Mouse (Mus musculus) gastrocnemius, adult 18-20 months (tissue): ENCODE results near the gene Actr1a. TPM values are rescaled to one million over a fixed set of nuclear protein-coding genes. Genes with fewer than 3 reads are reported as not detected.

ENCODE experiments used
- DNase-seq: peaks from one replicate; pipeline ENCODE4 v3.0.0; 2021; ENCODE audit warnings: low spot score
- total RNA-seq, 2 experiments: library from RNA; stranded (reverse); gene quantifications; 2 replicates each; pipeline ENCODE4 v1.2.3; 2021

Actr1a gene
- total RNA-seq, 2 experiments from 2014 or later: 51.8 to 57.1 TPM

DNA sequence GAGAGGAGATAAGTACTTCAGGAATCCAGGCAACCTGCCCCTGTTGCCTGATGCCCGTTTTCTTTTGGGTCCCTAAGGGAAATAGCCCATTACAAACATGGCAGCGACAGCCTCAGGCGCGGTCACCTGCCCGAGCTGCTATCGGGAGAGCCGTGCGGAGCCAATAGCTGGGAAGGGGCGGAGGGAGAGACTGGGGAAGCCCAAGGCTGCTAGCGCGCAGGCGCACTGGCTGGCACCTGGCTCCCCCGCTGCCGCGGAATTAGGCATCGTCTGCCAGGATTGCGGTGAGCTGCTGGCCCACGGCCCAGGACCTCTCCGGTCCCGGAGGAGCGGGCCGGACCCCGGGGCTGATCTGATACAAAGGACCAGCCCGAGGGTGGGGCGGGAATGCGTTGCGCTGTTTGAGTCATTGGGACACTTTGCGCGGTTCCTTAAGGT is 38.8 kb downstream of the Actr1a start:
- peak; percentile 79 for DNase-seq

DNA sequence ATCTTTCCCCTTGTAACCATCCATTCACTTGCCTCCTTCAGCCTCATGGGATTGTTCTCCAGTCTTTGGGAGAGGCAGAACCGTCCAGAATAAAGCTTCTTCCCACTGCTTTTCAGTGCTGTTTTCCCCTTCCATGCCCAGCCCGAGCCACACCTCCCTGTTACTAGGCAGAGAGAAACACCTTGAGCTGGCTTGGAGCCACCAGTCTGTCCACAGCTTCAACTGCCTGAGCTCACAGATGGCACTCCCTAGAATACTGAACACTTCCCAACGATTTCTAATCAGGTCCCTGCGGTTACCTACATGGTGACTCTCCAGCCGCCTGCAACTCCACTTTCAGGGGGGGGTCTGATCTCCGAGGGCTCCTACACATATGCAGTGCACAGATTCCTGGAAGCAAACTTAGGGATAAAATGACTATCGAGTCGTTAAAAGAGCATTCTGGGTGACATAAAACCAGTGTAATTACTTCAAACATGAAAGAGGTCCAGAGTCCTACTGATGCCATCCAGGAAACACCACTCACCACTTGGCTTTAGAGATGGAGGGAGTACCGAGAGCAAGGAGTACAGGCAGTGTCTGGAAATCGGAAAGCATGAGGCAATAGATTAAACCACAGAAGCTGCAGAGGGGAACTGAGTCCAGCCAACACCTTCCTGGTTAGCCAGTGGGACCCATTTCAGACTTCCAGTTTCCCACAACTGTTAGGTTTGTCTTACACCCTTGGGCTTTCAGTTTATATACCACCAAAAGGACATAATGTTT is 45.2 kb downstream of the Actr1a start, which contains the start of gene 2310034G01Rik:
2310034G01Rik (minus strand) TSS at position 135 of the 765 bp plus-strand sequence.
- DNase-seq: no peak

DNA sequence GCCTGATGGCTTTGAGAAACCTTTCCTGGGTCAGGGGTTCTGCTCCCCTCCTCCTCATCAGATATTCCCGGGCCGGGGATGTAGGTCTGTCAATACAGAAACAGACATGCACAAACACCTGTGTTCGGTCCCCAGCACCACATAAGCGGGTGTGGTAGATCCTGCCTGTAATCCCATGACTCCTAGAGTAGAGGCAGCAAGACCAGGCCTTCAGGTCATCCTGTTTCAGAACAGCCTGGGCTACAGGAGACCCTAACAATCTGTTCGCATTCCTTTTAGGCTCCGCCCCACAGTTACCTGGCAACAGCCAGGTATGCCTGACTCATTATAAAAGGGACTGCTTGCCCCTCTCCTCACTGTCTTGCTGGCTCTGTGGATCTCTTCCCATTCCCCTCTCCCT is 46.0 kb downstream of the Actr1a start:
- DNase-seq: no peak

DNA sequence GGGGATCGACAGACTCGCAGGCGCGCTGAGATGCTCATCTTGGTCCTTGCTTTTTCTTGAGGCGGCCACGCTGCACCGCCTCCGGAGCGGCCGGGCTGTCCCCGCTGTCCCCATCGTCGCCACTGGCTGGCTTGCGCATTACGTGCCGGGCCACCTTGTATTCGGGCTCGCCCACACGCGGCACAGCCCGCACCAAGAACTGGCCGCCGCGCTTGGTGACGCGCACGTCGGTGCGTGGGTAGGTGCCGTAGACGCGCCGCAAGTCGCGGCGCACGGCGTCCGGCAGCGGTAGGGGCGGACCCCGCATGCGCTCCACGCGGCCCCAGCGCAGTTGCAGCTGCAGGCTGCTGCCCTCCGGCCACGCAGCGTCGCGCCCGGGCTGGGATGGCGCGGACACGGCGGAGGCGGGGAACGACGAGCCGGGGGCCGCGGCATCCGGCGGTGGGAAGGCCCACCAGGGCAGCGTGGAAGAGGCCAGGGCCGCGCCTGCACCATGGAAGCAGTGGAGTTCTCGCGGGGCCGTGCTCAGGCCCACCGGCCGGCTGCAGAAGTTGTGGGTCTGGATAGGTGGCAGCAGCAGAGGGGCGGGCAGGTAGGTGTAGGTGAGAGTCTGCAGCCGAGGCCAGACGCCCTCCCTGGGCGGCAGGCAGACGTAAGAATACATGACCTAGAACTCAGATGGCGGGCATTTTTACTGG is 46.6 kb downstream of the Actr1a start:
- DNase-seq: peak; percentile 64

DNA sequence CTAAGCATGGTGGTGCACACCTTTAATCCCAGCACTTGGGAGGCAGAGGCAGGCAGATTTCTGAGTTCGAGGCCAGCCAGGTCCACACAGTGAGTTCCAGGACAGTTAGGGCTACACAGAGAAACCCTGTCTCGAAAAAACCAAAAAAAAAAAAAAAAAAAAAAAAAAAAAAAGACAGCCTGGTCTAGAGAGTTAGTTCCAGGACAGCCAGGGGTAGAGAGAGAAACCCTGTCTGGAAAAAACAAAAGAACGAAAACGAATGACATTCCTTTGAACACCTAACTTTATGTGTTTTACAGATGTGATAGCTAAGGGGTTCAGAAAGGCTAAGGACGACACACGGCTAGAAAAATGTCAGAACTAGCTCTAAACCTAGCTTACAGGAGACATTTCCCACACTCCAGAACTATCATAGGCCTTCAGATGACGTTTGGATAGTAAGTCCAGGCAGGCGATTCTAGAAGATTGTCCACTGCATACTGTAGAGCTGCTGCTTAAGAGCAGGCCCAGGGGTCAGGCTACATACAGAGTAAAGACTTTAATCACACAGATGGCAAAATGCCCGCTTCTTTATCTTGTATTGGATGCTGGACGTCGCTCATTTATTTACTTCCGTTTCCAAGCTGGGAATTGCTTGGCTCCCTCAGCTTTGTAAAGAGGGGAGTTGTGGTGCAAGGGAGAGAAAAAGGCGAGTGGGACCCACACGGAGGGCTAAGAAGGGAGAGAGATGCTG is 47.4 kb downstream of the Actr1a start:
- no peak for DNase-seq

DNA sequence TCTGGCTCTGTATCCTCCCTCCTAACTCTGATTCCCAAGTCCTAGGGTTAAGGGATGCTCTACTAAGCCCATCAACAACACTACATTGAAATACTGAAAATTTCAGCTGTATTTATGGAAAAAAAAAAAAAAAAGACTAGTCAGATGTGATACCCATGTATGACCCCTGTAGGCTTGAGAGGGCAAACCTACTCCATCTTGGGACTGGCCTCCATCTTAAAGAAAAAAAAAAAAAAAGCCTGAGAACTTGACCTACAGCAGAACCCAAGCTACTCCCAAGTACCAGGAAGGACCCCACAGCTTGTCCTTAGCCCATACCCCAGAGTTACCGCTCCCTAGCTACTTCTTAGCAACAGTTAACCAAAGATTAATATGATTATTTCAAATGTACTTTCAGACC is 48.4 kb downstream of the Actr1a start:
- DNase-seq: no peak

DNA sequence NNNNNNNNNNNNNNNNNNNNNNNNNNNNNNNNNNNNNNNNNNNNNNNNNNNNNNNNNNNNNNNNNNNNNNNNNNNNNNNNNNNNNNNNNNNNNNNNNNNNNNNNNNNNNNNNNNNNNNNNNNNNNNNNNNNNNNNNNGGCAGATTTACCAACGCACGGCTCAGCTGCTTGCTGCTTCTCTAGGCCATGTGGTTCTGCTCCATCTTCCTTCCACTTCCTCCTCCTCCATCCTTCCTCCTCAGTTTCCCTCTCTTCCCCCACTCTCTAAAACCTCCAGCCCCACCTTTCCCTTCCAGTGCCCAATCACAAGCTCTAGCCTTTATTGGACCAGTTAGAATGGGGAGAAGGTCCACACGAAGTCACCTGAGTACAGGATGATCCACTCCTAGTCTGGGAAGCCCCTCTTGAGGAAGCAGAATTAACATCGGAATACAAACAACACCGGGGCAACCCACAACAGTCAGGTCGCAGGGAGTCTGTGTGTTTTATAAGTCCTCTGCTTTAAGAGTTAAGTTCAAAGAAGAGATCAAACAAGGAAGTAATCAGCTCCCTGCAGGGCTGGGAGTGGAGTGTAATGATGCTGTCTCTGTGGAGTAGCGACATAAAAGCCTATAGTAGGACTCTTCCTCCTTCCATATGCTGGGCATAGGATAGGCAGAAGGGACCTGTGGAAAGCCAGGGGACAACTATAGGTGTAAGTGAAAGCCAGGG is 50.7 kb downstream of the Actr1a start:
- no peak for DNase-seq

DNA sequence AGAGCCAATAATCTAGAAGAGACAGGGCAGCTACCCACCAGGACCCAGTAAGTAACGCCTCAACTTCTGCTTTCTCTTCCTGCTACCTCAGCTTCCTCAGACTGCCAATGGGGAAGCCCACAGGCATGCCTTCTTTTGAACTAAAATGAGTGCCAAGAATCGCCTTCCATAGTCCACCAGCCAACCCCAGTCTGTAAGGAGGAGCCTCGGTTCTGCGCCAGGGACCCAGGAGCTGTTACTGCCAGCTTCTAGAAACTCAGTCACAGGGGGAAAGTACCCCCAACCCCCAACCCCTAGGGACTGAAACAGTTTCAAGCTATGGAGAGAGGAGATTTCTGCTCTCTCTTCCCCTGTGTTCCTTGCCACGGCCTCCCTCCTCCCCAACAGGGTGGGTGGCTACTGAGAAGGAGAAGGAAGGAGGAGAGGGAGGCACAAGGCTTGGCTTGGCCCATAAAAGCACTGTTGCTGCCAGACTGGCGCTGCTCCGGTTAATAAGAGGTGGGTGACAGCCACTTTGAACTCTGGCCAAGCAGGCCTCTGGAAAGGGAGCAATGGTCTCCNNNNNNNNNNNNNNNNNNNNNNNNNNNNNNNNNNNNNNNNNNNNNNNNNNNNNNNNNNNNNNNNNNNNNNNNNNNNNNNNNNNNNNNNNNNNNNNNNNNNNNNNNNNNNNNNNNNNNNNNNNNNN is 56.1 kb downstream of the Actr1a start:
- DNase-seq: no peak

DNA sequence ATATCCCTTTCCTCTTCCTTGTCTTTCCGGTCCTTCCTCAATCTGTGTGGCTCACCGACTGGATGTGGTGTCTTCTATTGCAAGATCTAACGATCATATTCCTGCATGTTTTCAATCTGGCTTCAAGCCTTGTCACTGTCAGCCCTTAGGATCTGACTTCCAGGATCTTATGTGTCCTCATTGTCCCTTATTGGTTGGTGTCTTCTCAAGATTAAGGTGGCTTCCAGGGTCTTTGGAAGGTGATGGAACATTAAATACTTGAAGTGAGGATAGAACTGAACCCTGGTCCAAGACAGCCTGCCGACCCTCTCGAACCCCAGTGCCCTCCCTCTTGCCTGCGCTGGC is 56.6 kb downstream of the Actr1a start:
- no peak for DNase-seq

DNA sequence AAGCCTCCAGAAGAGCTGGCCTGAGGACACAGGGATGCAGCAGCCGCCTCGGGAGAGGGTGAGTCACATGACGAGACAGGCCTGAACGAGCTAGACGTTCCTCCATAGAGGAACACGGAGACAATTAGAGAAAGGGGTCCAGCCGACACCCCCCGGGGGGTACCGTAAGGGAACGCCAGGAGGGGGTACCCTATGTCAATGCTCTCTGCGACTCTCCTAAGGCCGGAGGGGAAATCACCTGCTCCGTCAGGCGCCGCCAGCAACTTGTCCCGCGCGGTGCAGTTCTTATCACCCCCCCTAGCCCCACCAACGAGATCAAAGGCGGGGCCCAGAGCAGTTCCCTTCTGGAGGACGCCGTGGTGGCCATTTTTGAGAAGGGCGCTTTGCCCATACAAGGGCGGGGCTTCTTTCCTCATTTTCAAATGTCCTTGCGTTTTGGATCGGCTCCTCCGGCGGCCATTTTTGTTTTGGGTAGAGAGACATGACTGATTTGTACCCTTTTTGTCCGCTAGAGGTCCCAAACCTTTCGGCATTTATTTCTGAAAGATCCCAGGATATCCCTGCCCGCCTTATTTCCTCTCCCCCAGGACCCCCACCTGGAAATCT is 57.1 kb downstream of the Actr1a start, which contains the start of gene Cuedc2:
Cuedc2 (minus strand) TSS at position 372 of the 606 bp plus-strand sequence.
- peak; percentile 99 for DNase-seq

DNA sequence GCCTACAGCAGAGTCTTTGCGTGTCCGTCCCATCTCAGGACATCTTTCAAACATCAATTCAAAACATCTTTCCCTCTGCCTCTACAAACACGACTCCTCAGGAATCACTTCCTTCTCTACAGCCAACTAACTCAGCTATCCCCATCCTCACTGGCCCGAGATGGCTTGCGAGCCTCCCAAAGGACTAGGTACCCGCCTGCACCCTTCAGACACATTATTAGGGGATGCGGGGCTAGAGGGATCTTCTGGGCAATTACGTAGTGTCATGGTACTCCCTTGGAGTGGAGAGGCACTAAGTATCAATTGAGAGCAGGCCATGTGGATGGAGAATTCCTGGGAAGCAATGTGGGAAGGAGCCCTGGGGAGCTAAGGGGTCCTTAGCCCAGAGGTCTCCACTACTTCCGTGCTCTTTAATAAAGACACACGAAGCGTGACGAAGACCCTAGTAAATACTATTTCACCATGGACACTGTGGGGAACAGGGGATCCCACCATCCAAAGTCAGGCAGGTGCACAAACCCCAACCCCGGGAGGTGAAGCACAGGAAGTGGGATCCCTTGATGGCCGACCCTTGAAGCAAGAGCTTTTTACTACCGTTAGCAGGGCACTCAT is 57.7 kb downstream of the Actr1a start:
- no peak for DNase-seq

DNA sequence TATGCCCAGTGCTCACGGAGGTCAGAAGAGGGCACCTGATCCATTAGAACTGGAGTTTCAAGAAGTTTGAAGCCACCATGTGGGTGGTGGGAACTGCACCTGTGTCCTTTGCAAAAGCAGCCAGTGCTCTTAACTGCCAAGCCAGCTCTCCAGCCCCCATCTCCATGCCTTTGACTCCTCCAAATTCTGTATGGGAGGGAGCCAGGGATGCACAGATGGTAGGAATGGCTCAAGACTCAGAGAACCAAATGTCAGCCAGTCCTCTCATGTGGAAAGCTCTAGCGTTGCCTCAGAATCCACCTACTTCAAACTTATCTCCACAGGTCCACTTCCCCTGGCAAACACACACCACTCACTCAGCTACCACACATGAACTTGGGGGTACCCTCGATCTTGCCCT is 61.6 kb downstream of the Actr1a start:
- DNase-seq: no peak

DNA sequence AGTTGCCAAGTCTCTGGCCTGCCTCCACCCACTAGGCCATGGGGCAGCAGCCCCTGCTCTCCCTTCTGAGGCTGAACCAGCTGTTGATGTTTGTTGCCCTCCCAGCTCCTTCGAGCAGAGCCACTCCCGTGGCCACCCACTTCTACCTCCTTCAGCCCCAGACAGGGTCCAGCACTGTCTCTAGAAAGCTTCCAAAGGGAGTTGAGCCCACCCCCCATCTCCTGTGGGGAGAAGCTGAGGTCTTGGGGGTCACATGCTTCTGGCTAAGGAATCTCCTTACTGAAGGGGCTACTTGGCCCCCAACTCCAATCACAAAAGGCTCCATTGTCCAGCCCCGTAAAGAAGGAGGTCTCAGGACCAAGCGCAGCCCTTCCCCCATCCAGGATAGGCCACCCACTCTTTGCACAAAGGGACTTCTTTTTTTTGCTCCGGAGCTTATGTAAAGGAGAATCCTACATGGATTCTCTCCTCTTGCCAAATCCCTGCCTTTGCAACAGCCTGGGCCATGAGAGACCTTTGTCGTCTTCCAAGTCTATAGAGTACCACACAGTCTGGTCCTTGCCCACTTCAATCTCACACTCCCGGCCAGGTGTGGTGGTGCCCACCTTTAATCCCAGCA is 62.7 kb downstream of the Actr1a start:
- DNase-seq: no peak

DNA sequence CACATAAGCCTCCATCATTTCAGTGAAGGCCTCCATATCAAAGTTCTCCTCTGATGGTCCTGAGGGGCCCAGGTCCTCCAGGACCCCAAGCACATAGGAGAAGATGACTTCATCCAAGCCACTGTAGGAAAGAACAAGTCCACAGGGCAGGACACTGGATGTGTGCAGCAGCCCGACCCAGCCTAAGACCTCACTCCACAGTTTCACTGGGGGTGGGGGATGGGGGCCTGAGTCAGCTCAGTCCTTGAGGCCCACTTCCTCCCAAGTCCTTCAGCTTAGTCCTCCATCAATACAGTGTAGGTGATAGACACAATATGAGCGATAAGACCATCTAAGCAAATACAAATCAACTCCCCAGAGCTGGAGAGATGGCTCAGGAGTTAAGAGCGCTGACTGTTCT is 63.6 kb downstream of the Actr1a start:
- no peak for DNase-seq

DNA sequence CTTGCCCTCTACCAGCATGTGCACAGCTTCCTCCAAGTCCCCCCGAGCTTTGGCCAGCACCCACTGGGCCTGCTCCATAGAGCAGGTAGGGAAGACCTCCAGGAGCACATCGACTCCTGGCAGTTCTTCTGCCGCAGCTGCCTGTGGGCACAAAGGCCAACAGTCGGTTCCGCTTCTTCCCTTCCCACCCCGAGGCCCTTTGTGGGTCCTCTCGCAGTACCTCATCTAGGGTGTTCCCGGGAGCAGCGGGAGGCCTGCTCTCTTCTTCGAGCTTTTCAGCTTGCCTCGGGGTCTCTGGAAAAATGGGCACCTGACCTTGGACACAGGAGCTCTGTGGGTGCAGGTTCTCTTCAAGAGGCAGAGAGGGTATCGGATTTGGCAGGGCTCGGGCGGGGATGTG is 64.2 kb downstream of the Actr1a start:
- no peak for DNase-seq

DNA sequence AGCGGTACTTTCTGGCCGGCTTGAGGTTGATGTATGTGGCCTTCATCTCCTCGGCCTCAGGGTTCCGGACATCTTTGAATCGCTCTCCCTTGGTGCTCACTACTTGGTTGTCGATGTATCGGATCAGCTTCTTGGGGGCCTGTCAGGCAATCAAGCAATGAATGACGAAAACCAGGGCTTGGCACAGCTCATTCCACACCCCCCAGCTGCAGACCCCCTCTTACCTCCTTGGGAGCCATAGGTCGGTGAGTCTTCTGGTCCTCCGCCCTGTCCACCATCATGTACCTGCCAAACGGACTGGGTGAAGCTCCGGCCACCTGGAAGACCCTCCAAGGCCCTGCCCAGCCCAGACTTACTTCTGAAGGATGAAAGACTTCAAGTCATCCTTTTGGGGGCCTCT is 64.9 kb downstream of the Actr1a start:
- DNase-seq: no peak

DNA sequence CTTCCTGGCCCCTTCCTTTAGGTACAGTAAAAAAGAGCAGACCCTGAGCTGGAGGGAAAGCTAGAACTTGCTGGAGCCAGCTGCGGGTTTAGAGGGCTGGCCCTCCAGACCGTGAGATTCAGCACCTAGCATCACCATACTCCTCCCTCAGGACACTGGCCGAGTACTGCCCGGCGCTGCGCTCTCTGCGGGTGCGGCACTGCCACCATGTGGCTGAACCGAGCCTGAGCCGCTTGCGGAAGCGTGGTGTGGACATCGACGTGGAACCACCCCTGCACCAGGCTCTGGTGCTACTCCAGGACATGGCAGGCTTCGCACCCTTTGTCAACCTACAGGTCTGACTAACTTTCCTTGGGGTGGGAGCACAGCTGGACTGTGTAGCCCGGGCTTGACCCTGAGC is 65.6 kb downstream of the Actr1a start:
- DNase-seq: peak; percentile 73

DNA sequence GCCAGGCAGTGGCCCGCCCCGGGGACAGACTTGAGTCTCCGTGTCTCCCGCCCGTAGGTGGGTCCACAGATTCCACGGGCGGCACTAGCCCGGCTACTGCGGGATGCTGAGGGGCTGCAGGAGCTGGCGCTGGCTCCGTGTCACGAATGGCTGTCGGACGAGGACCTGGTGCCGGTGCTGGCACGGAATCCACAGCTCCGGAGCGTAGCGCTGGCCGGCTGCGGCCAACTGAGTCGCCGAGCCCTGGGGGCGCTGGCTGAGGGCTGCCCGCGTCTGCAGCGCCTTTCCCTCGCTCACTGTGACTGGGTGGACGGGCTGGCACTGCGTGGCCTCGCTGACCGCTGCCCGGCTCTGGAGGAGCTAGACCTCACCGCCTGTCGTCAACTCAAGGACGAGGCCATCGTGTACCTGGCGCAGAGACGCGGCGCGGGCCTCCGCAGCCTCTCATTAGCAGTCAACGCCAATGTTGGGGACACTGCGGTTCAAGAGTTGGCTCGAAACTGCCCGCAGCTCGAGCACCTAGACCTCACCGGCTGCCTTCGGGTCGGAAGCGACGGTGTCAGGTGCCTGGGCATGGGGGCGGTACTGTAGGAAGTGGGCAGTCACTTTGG is 66.4 kb downstream of the Actr1a start:
- no peak for DNase-seq
